Mouse (Mus musculus): ENCODE measurements around the gene Sox15. TPM values are rescaled to one million over a fixed set of nuclear protein-coding genes. Genes with fewer than 3 reads are reported as not detected.
A peak's percentile ranks its signal among the peaks of the same experiment; 100 is the strongest.
"Not testable (repeated sequence)": the region's sequence is repeated elsewhere in the genome, so short reads cannot be mapped to it uniquely, and the experiment has no call there.

The Sox15 gene
- polyA plus RNA-seq, 1 experiment from 2014 or later: 0.18 TPM

GRCm38 (mm10) chr11:69695361-69696181, 40.5 kb downstream of the Sox15 start, which contains the start of the genes Tnfsf12 and Tnfsfm13:
Gene Tnfsf12 (minus strand): TSS chr11:69695849.
Gene Tnfsfm13 (minus strand): TSS chr11:69696098.
- under 1% methylated on average over 37 of the region's 41 CpGs for WGBS
- H3K27ac ChIP-seq: peak within 1 kb of the TSS; percentile 91
- no peaks in the 10 kb centered on the region for H3K36me3 ChIP-seq
- peak within 1 kb of the TSS; percentile 61 for H3K4me3 ChIP-seq (replicated peaks)
- peak; percentile 86 for ATAC-seq (replicated peaks; ENCODE audit: low FRiP score)
- H3K9ac ChIP-seq: peak within 1 kb of the TSS; percentile 79
- H3K4me2 ChIP-seq: peak within 1 kb of the TSS; percentile 91
- H3K4me1 ChIP-seq: peaks cover 25% of the 10 kb centered on the region
- H3K27me3 ChIP-seq: no peaks in the 10 kb centered on the region
- H3K9me3 ChIP-seq (replicated peaks): 0 out of 2 replicates have a peak, but pooled peaks cover 3% of the 10 kb centered on the region

- no peaks in the 10 kb centered on the region for H3K36me3 ChIP-seq
- WGBS: 89% methylated on average over 3 of the region's 3 CpGs
Measured at GRCm38 (mm10) chr11:69697396-69697795, 42.3 kb downstream of the Sox15 start.

GRCm38 (mm10) chr11:69698574-69698973, 43.5 kb downstream of the Sox15 start:
- Histone ChIP-seq H3K4me1 (peaks cover 18% of the 10 kb centered on the region), H3K9ac (no peak overlapping the region), H3K36me3 (no peaks in the 10 kb centered on the region), H3K27me3 (no peaks in the 10 kb centered on the region), H3K27ac (no peak overlapping the region), H3K9me3 (replicated peaks) (0 out of 2 replicates have a peak, but pooled peaks cover 3% of the 10 kb centered on the region), H3K4me2 (no peak overlapping the region), H3K4me3 (replicated peaks) (no peak overlapping the region)
- no peak for ATAC-seq (replicated peaks; ENCODE audit: low FRiP score)
- WGBS: 77% methylated on average over 5 of the region's 5 CpGs

More at GRCm38 (mm10) chr11:69697396-69697795, 42.3 kb downstream of the Sox15 start:
- H3K4me1 ChIP-seq: peaks cover 25% of the 10 kb centered on the region
- no peaks in the 10 kb centered on the region for H3K27me3 ChIP-seq
- no peak overlapping the region for H3K9ac ChIP-seq
- 0 out of 2 replicates have a peak, but pooled peaks cover 3% of the 10 kb centered on the region for H3K9me3 ChIP-seq (replicated peaks)
- no peak overlapping the region for H3K4me3 ChIP-seq (replicated peaks)
- ATAC-seq (replicated peaks; ENCODE audit: low FRiP score): no peak
- H3K4me2 ChIP-seq: no peak overlapping the region
- H3K27ac ChIP-seq: no peak overlapping the region

- Histone ChIP-seq H3K27me3 (no peaks in the 10 kb centered on the region), H3K4me2 (no peak overlapping the region), H3K9ac (no peak overlapping the region), H3K27ac (no peak overlapping the region), H3K4me3 (replicated peaks) (no peak overlapping the region), H3K36me3 (no peaks in the 10 kb centered on the region), H3K9me3 (replicated peaks) (0 out of 2 replicates have a peak, but pooled peaks cover 3% of the 10 kb centered on the region), H3K4me1 (peaks cover 18% of the 10 kb centered on the region)
- no peak for ATAC-seq (replicated peaks; ENCODE audit: low FRiP score)
- 39% methylated on average over 1 of the region's 1 CpGs for WGBS
Measured at GRCm38 (mm10) chr11:69699595-69699994, 44.5 kb downstream of the Sox15 start.

- not testable (repeated sequence) for H3K9me3 ChIP-seq (replicated peaks); H3K27ac ChIP-seq; H3K27me3 ChIP-seq; H3K9ac ChIP-seq; H3K4me3 ChIP-seq (replicated peaks); H3K4me1 ChIP-seq; ATAC-seq (replicated peaks; ENCODE audit: low FRiP score); H3K36me3 ChIP-seq; H3K4me2 ChIP-seq
- WGBS: 94% methylated on average over 10 of the region's 10 CpGs
Measured at GRCm38 (mm10) chr11:69702886-69703285, 47.8 kb downstream of the Sox15 start.

- not testable (repeated sequence) for H3K9me3 ChIP-seq (replicated peaks); H3K4me2 ChIP-seq; H3K27ac ChIP-seq; H3K36me3 ChIP-seq; H3K4me3 ChIP-seq (replicated peaks); H3K4me1 ChIP-seq; H3K27me3 ChIP-seq; H3K9ac ChIP-seq; ATAC-seq (replicated peaks; ENCODE audit: low FRiP score)
- 72% methylated on average over 3 of the region's 3 CpGs for WGBS
Measured at GRCm38 (mm10) chr11:69703381-69703780, 48.3 kb downstream of the Sox15 start.

GRCm38 (mm10) chr11:69703814-69704612, 48.9 kb downstream of the Sox15 start:
- no peak overlapping the region for H3K4me3 ChIP-seq (replicated peaks)
- H3K36me3 ChIP-seq: no peaks in the 10 kb centered on the region
- H3K9ac ChIP-seq: no peak overlapping the region
- peaks cover 8% of the 10 kb centered on the region; the same call in 1 of the 2 replicates for H3K4me1 ChIP-seq
- ATAC-seq (replicated peaks; ENCODE audit: low FRiP score): no peak
- no peaks in the 10 kb centered on the region for H3K9me3 ChIP-seq (replicated peaks)
- 66% methylated on average over 8 of the region's 8 CpGs for WGBS
- H3K27ac ChIP-seq: no peak overlapping the region
- H3K27me3 ChIP-seq: no peaks in the 10 kb centered on the region
- no peak overlapping the region for H3K4me2 ChIP-seq

GRCm38 (mm10) chr11:69704613-69705010, 49.5 kb downstream of the Sox15 start:
- no peak overlapping the region for H3K27ac ChIP-seq
- no peaks in the 10 kb centered on the region for H3K27me3 ChIP-seq
- H3K9ac ChIP-seq: no peak overlapping the region
- no peak overlapping the region for H3K4me2 ChIP-seq
- H3K36me3 ChIP-seq: no peaks in the 10 kb centered on the region
- peaks cover 9% of the 10 kb centered on the region; the same call in 1 of the 2 replicates for H3K4me1 ChIP-seq
- no peaks in the 10 kb centered on the region for H3K9me3 ChIP-seq (replicated peaks)
- 37% methylated on average over 2 of the region's 2 CpGs for WGBS
- H3K4me3 ChIP-seq (replicated peaks): no peak overlapping the region
- ATAC-seq (replicated peaks; ENCODE audit: low FRiP score): no peak

MicroRNAs within 50 kb of the gene (microRNA counts, 519-probe panel; counts per million panel counts)
- 31.7 counts per million for microRNA mmu-miR-1934
- microRNA mmu-miR-467f: 2,727 counts per million, percentile 65 among the panel's probes with 10 or more counts

Small RNA genes within 50 kb of the gene (microRNA-seq; reads per million reads assigned to microRNA genes)
- gene Mir1934 (2.8 reads per million, percentile 14 among the genes with 10 or more reads in this experiment), gene Mir467f (not detected)

Other genes starting within 250 kb of the Sox15 start
- gene Kdm6b, start 241.6 kb upstream of the Sox15 start, polyA plus RNA-seq (2015; fragmentation: Nextera tagmentation; extraction: Ambion mirVana): 32.6 and 33.0 TPM in 2 replicates
- gene Dnah2, start 106.2 kb upstream of the Sox15 start, polyA plus RNA-seq (2015; fragmentation: Nextera tagmentation; extraction: Ambion mirVana): 0.73 and 0.87 TPM in 2 replicates
- gene Efnb3, start 95.1 kb upstream of the Sox15 start, polyA plus RNA-seq (2015; fragmentation: Nextera tagmentation; extraction: Ambion mirVana): 11.9 and 14.3 TPM in 2 replicates
- 26.6 and 27.9 TPM in 2 replicates for gene Wrap53, start 75.1 kb upstream of the Sox15 start, polyA plus RNA-seq (2015; fragmentation: Nextera tagmentation; extraction: Ambion mirVana)
- gene Trp53, start 75.0 kb upstream of the Sox15 start, polyA plus RNA-seq (2015; fragmentation: Nextera tagmentation; extraction: Ambion mirVana): 175 and 195 TPM in 2 replicates
- 11.2 and 13.5 TPM in 2 replicates for gene Atp1b2, start 49.4 kb upstream of the Sox15 start, polyA plus RNA-seq (2015; fragmentation: Nextera tagmentation; extraction: Ambion mirVana)
- 0.30 and 0.49 TPM in 2 replicates for gene Shbg, start 37.4 kb upstream of the Sox15 start, polyA plus RNA-seq (2015; fragmentation: Nextera tagmentation; extraction: Ambion mirVana)
- gene Sat2, start 33.3 kb upstream of the Sox15 start, polyA plus RNA-seq (2015; fragmentation: Nextera tagmentation; extraction: Ambion mirVana): 17.8 and 23.1 TPM in 2 replicates
- 29.2 TPM in 2 replicates for gene Fxr2, start 22.3 kb upstream of the Sox15 start, polyA plus RNA-seq (2015; fragmentation: Nextera tagmentation; extraction: Ambion mirVana)
- gene Mpdu1, start 7.3 kb downstream of the Sox15 start, polyA plus RNA-seq (2015; fragmentation: Nextera tagmentation; extraction: Ambion mirVana): 71.8 and 78.0 TPM in 2 replicates
- gene Cd68, start 10.8 kb downstream of the Sox15 start, polyA plus RNA-seq (2015; fragmentation: Nextera tagmentation; extraction: Ambion mirVana): 10.0 and 14.1 TPM in 2 replicates
- 586 and 589 TPM in 2 replicates for gene Eif4a1, start 17.1 kb downstream of the Sox15 start, polyA plus RNA-seq (2015; fragmentation: Nextera tagmentation; extraction: Ambion mirVana)
- gene Senp3, start 26.8 kb downstream of the Sox15 start, polyA plus RNA-seq (2015; fragmentation: Nextera tagmentation; extraction: Ambion mirVana): 91.6 and 95.2 TPM in 2 replicates
- gene Tnfsf13, start 30.5 kb downstream of the Sox15 start, polyA plus RNA-seq (2015; fragmentation: Nextera tagmentation; extraction: Ambion mirVana): 0.45 and 0.53 TPM in 2 replicates
- gene Tnfsf12, start 40.5 kb downstream of the Sox15 start, polyA plus RNA-seq (2015; fragmentation: Nextera tagmentation; extraction: Ambion mirVana): 9.1 and 11.1 TPM in 2 replicates
- gene Tnfsfm13, start 40.8 kb downstream of the Sox15 start, polyA plus RNA-seq (2015; fragmentation: Nextera tagmentation; extraction: Ambion mirVana): 4.5 and 7.0 TPM in 2 replicates
- 29.9 and 31.1 TPM in 2 replicates for gene Polr2a, start 103.3 kb downstream of the Sox15 start, polyA plus RNA-seq (2015; fragmentation: Nextera tagmentation; extraction: Ambion mirVana)
- gene Slc35g3, start 106.7 kb downstream of the Sox15 start, polyA plus RNA-seq (2015; fragmentation: Nextera tagmentation; extraction: Ambion mirVana): 0.27 and 0.36 TPM in 2 replicates
- gene Zbtb4, start 110.6 kb downstream of the Sox15 start, polyA plus RNA-seq (2015; fragmentation: Nextera tagmentation; extraction: Ambion mirVana): 1.9 and 2.8 TPM in 2 replicates
- gene Chrnb1, start 140.6 kb downstream of the Sox15 start, polyA plus RNA-seq (2015; fragmentation: Nextera tagmentation; extraction: Ambion mirVana): 11.4 and 12.3 TPM in 2 replicates
- gene Fgf11, start 146.5 kb downstream of the Sox15 start, polyA plus RNA-seq (2015; fragmentation: Nextera tagmentation; extraction: Ambion mirVana): 2.0 and 2.5 TPM in 2 replicates
- gene Tmem102, start 150.3 kb downstream of the Sox15 start, polyA plus RNA-seq (2015; fragmentation: Nextera tagmentation; extraction: Ambion mirVana): 8.3 TPM in 2 replicates
- not detected in 2 replicates for gene Gm39566, start 160.0 kb downstream of the Sox15 start, polyA plus RNA-seq (2015; fragmentation: Nextera tagmentation; extraction: Ambion mirVana)
- not detected in 2 replicates for gene Spem2, start 163.2 kb downstream of the Sox15 start, polyA plus RNA-seq (2015; fragmentation: Nextera tagmentation; extraction: Ambion mirVana)
- 0.14 and 0.32 TPM in 2 replicates for gene Spem1, start 166.9 kb downstream of the Sox15 start, polyA plus RNA-seq (2015; fragmentation: Nextera tagmentation; extraction: Ambion mirVana)
- gene Nlgn2, start 182.5 kb downstream of the Sox15 start, polyA plus RNA-seq (2015; fragmentation: Nextera tagmentation; extraction: Ambion mirVana): 5.6 and 7.6 TPM in 2 replicates
- gene Tmem256, start 183.2 kb downstream of the Sox15 start, polyA plus RNA-seq (2015; fragmentation: Nextera tagmentation; extraction: Ambion mirVana): 409 and 443 TPM in 2 replicates
- 96.5 and 105 TPM in 2 replicates for gene Plscr3, start 191.1 kb downstream of the Sox15 start, polyA plus RNA-seq (2015; fragmentation: Nextera tagmentation; extraction: Ambion mirVana)
- 5.8 and 7.3 TPM in 2 replicates for gene Tnk1, start 203.4 kb downstream of the Sox15 start, polyA plus RNA-seq (2015; fragmentation: Nextera tagmentation; extraction: Ambion mirVana)
- 0.32 TPM in 1 of 2 replicates, not detected in the other for gene Tmem95, start 222.7 kb downstream of the Sox15 start, polyA plus RNA-seq (2015; fragmentation: Nextera tagmentation; extraction: Ambion mirVana)
- 9.4 and 10.1 TPM in 2 replicates for gene Kctd11, start 226.1 kb downstream of the Sox15 start, polyA plus RNA-seq (2015; fragmentation: Nextera tagmentation; extraction: Ambion mirVana)
- gene Acap1, start 240.2 kb downstream of the Sox15 start, polyA plus RNA-seq (2015; fragmentation: Nextera tagmentation; extraction: Ambion mirVana): 0.58 and 0.62 TPM in 2 replicates
- gene 2810408A11Rik, start 245.7 kb downstream of the Sox15 start, polyA plus RNA-seq (2015; fragmentation: Nextera tagmentation; extraction: Ambion mirVana): 12.6 and 13.0 TPM in 2 replicates
- gene Neurl4, start 245.8 kb downstream of the Sox15 start, polyA plus RNA-seq (2015; fragmentation: Nextera tagmentation; extraction: Ambion mirVana): 9.3 and 10.8 TPM in 2 replicates

Data from kidney, embryonic 15.5 days (tissue).